Mouse (Mus musculus): ENCODE data around the gene Gm11541.
A peak's percentile ranks its signal among the peaks of the same experiment; 100 is the strongest.

GRCm38 (mm10) chr11:94729565-94729964 lies 25.3 kb upstream of the Gm11541 start:
- no peak for TF ChIP-seq POLR2A (IDR thresholded peaks at IDR 0.05; ENCODE audit: insufficient read depth, low read depth, low read length)
- TF ChIP-seq CTCF (IDR thresholded peaks at IDR 0.05), result 0 out of 2 replicates have a peak, but pooled peaks have one; percentile 10
